Mouse (Mus musculus): ENCODE results near the gene Hivep3.

GRCm38 (mm10) chr4:120023221-120023840, 289.7 kb downstream of the Hivep3 start:
- no peak for TF ChIP-seq POLR2A (IDR thresholded peaks at IDR 0.05; ENCODE audit: control insufficient read depth, extremely low read depth, insufficient read depth, low read length, poor library complexity)
- no peak for TF ChIP-seq CTCF (IDR thresholded peaks at IDR 0.05; ENCODE audit: borderline replicate concordance, control insufficient read depth, extremely low read depth, insufficient read depth, low read length, poor library complexity)

Measured in thymus, adult 2 months (tissue).